Mouse (Mus musculus) heart, postnatal 4 days (tissue): ENCODE data around the gene Rpl11. TPM values are rescaled to one million over a fixed set of nuclear protein-coding genes. Genes with fewer than 3 reads are reported as not detected.

Experiments used
- total RNA-seq, 2 experiments: library from RNA; stranded (reverse); gene quantifications; 2 replicates each; pipeline ENCODE4 v1.2.3; 2021

Rpl11 gene
- total RNA-seq, 2 experiments from 2014 or later: 395 to 405 TPM

Other genes with a start within 250 kb of the Rpl11 start
- gene Srsf10, start 197.7 kb downstream of the Rpl11 start, total RNA-seq: 10 to 100 TPM; 73.8 to 80.5 TPM
- gene Pnrc2, start 179.6 kb downstream of the Rpl11 start, total RNA-seq: 10 to 100 TPM; 81.7 to 88.6 TPM
- under 1 TPM; 0.68 to 0.74 TPM for gene Cnr2, start 158.0 kb downstream of the Rpl11 start, total RNA-seq
- 10 to 100 TPM; 42.4 to 45.9 TPM for gene Fuca1, start 132.7 kb downstream of the Rpl11 start, total RNA-seq
- gene Hmgcl, start 107.0 kb downstream of the Rpl11 start, total RNA-seq: 10 to 100 TPM; 52.2 to 59.8 TPM
- gene Gale, start 89.7 kb downstream of the Rpl11 start, total RNA-seq: 1 to 10 TPM; 7.6 to 9.8 TPM
- 10 to 100 TPM; 46.3 to 46.9 TPM for gene Lypla2, start 80.8 kb downstream of the Rpl11 start, total RNA-seq
- 10 to 100 TPM; 17.1 to 18.3 TPM for gene Pithd1, start 66.2 kb downstream of the Rpl11 start, total RNA-seq
- 10 to 100 TPM; 38.4 to 38.5 TPM for gene Eloa, start 31.7 kb downstream of the Rpl11 start, total RNA-seq
- 10 to 100 TPM; 96.2 to 97.8 TPM for gene Id3, start 90.1 kb upstream of the Rpl11 start, total RNA-seq
- 1 to 10 TPM; 5.8 to 9.7 TPM for gene E2f2, start 119.0 kb upstream of the Rpl11 start, total RNA-seq
- gene Asap3, start 152.9 kb upstream of the Rpl11 start, total RNA-seq: 1 to 10 TPM; 3.3 to 3.7 TPM
- gene Tcea3, start 194.3 kb upstream of the Rpl11 start, total RNA-seq: 10 to 100 TPM; 55.2 to 56.7 TPM
- 10 to 100 TPM; 47.0 to 50.1 TPM for gene Zfp46, start 231.3 kb upstream of the Rpl11 start, total RNA-seq